Mouse (Mus musculus) midbrain, postnatal 0 days (tissue): ENCODE measurements at regions not wholly inside any gene's neighbourhood (a gene's known extent, or its start where the extent isn't known, plus 50 kb on each side); places are given as distances from the start of the nearest gene placed in this dataset.

Experiments
- ATAC-seq: fragments of 200-750 bp; cut with Nextera tagmentation; 2 replicates; pipeline ENCODE4 v1.8.0; 2017; ENCODE audit warnings: moderate number of reproducible peaks, mild to moderate bottlenecking, moderate TSS enrichment, moderate library complexity; ENCODE audit not compliant: low FRiP score
- DNase-seq: peaks from one replicate; pipeline ENCODE4 v3.0.0-alpha.2; 2015; ENCODE audit warnings: low spot score
- H3K27ac ChIP-seq: fragments of 300-500 bp; sonication (generic); 2 replicates; pipeline ENCODE4 v1.5.1; 2014; ENCODE audit warnings: low read depth, mild to moderate bottlenecking, low read length, mixed read lengths
- H3K27me3 ChIP-seq: fragments of 300-500 bp; sonication (generic); 2 replicates; pipeline ENCODE4 v1.6.1; 2014; ENCODE audit warnings: low read length, control low read depth, mixed read lengths; ENCODE audit not compliant: insufficient read depth
- H3K36me3 ChIP-seq: fragments of 300-500 bp; sonication (generic); 2 replicates; pipeline ENCODE4 v1.6.1; 2014; ENCODE audit warnings: low read length, control low read depth, mixed read lengths; ENCODE audit not compliant: insufficient read depth
- H3K4me1 ChIP-seq: fragments of 300-500 bp; sonication (generic); 2 replicates; pipeline ENCODE4 v1.6.1; 2014; ENCODE audit warnings: mild to moderate bottlenecking, control low read depth, antibody characterized with exemption, low read length, mixed read lengths; ENCODE audit not compliant: insufficient read depth
- H3K4me2 ChIP-seq: fragments of 300-500 bp; sonication (generic); 2 replicates; pipeline ENCODE4 v1.6.1; 2014; ENCODE audit warnings: low read depth, mild to moderate bottlenecking, low read length, mixed read lengths; ENCODE audit not compliant: poor library complexity, severe bottlenecking
- H3K4me3 ChIP-seq: fragments of 300-500 bp; sonication (generic); 2 replicates; pipeline ENCODE4 v1.5.1; 2014; ENCODE audit warnings: low read depth, mild to moderate bottlenecking, low read length, moderate library complexity
- H3K9ac ChIP-seq: fragments of 300-500 bp; sonication (generic); replicated peaks from 2 replicates; pipeline ENCODE4 v1.6.1; 2014; ENCODE audit warnings: mild to moderate bottlenecking, low read length, moderate library complexity, mixed read lengths; ENCODE audit not compliant: poor library complexity, severe bottlenecking
- H3K9me3 ChIP-seq: fragments of 300-500 bp; sonication (generic); 2 replicates; pipeline ENCODE4 v1.6.1; 2016; ENCODE audit warnings: low read length, control low read depth
- CTCF ChIP-seq: IDR thresholded peaks from 2 replicates; pipeline ENCODE4 v1.5.1; 2016; ENCODE audit warnings: antibody characterized with exemption, mild to moderate bottlenecking
- WGBS: fragments of 180-500 bp; shearing (Covaris S2); extraction: QIAGEN DNeasy Blood & Tissue Kit; methylation state at CpG from one replicate; pipeline ENCODE4 v1.1.7; 2014; 5-methylcytosine and 5-hydroxymethylcytosine counted together

GRCm38 (mm10) chr3:129065457-129066364, 134.0 kb upstream of the Pitx2 start:
- no peaks in the 10 kb centered on the region for H3K27me3 ChIP-seq
- ATAC-seq, result peak; percentile 61
- H3K4me1 ChIP-seq, result no peaks in the 10 kb centered on the region
- H3K9ac ChIP-seq, result peak overlapping the region; percentile 19; the same call in 1 of the 2 replicates
- TF ChIP-seq CTCF, result no peak
- H3K27ac ChIP-seq, result no peak overlapping the region
- 4% methylated on average over 19 of the region's 19 CpGs for WGBS
- H3K4me2 ChIP-seq, result peak overlapping the region; percentile 42
- peak; percentile 73 for DNase-seq
- no peaks in the 10 kb centered on the region for H3K9me3 ChIP-seq
- H3K36me3 ChIP-seq, result no peaks in the 10 kb centered on the region
- peak overlapping the region; percentile 19; the same call in 1 of the 2 replicates for H3K4me3 ChIP-seq

DNA sequence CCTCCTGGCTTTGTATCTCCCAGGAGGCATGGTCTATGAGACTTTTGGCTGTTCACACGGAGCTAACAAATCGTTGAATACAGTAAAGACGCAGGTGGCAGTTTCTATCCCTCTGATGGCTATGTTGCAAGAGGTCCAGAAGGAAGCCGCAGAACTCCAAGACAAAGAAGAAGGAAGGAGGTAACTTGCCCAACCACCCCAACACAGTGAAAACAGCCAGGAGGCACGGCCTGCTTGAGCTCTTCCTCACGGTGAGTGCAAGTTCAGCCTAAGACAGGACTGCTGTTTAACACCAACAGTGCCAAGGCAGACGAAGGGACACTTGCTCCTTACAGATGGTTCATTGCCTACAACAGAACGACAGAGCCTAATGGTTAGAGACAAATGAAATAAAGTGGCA, 130.0 kb upstream of the Pitx2 start:
- Histone ChIP-seq H3K9ac (no peak overlapping the region), H3K4me3 (no peak overlapping the region), H3K9me3 (no peaks in the 10 kb centered on the region), H3K27me3 (no peaks in the 10 kb centered on the region), H3K4me2 (no peak overlapping the region), H3K4me1 (no peaks in the 10 kb centered on the region), H3K27ac (no peak overlapping the region), H3K36me3 (no peaks in the 10 kb centered on the region)
- TF ChIP-seq CTCF, result no peak
- ATAC-seq (no peak), DNase-seq (no peak)
- WGBS, result 83% methylated on average over 8 of the region's 8 CpGs

- peak overlapping the region; percentile 12; the same call in 1 of the 2 replicates for H3K4me2 ChIP-seq
- H3K9ac ChIP-seq, result no peak overlapping the region
- H3K27me3 ChIP-seq, result no peaks in the 10 kb centered on the region
- WGBS, result 7% methylated on average over 3 of the region's 3 CpGs
- H3K9me3 ChIP-seq, result no peaks in the 10 kb centered on the region
- no peak for TF ChIP-seq CTCF
- H3K36me3 ChIP-seq, result no peaks in the 10 kb centered on the region
- H3K4me1 ChIP-seq, result no peaks in the 10 kb centered on the region
- no peak overlapping the region for H3K4me3 ChIP-seq
- DNase-seq (no peak), ATAC-seq (no peak)
- no peak overlapping the region for H3K27ac ChIP-seq
Observed at GRCm38 (mm10) chr3:129070521-129070933, 129.2 kb upstream of the Pitx2 start.

DNA sequence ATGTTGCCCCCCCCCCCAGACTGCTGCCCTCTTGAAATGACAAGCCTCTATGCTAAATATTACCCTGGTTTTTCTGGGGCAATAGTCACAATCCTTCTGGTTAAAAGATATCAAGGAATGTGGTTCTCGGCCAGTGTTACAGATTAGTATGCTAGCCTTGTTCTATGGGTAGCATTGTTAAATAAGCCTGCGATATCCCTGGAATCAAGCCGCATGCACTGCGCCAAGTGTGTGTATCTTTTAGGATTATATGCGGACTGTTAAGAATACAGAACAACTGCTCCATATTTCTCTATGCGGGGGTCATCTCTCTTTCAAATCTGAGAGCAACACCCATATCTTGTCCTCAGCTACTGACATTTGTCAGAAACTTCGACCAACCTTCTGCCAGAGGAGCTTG, 128.7 kb upstream of the Pitx2 start:
- no peak for TF ChIP-seq CTCF
- ATAC-seq, result no peak
- no peaks in the 10 kb centered on the region for H3K36me3 ChIP-seq
- no peaks in the 10 kb centered on the region for H3K27me3 ChIP-seq
- H3K4me3 ChIP-seq, result no peak overlapping the region
- no peak overlapping the region for H3K27ac ChIP-seq
- WGBS, result 24% methylated on average over 7 of the region's 7 CpGs
- H3K4me2 ChIP-seq, result peak overlapping the region; percentile 12; the same call in 1 of the 2 replicates
- H3K9ac ChIP-seq, result no peak overlapping the region
- DNase-seq, result no peak
- no peaks in the 10 kb centered on the region for H3K4me1 ChIP-seq
- no peaks in the 10 kb centered on the region for H3K9me3 ChIP-seq

GRCm38 (mm10) chr3:129076396-129076795, 123.3 kb upstream of the Pitx2 start:
- WGBS, result 32% methylated on average over 1 of the region's 1 CpGs
- DNase-seq (no peak), ATAC-seq (no peak)

GRCm38 (mm10) chr3:129103786-129104440, 95.8 kb upstream of the Pitx2 start:
- TF ChIP-seq CTCF, result no peak
- peak; percentile 71; the same call in 1 of the 2 replicates for ATAC-seq
- peak overlapping the region; percentile 23; the same call in 1 of the 2 replicates for H3K4me3 ChIP-seq

More at GRCm38 (mm10) chr3:129076396-129076795, 123.3 kb upstream of the Pitx2 start:
- no peak overlapping the region for H3K9ac ChIP-seq
- no peak overlapping the region for H3K27ac ChIP-seq
- no peaks in the 10 kb centered on the region for H3K9me3 ChIP-seq
- no peaks in the 10 kb centered on the region for H3K4me1 ChIP-seq
- no peak for TF ChIP-seq CTCF
- no peak overlapping the region for H3K4me2 ChIP-seq
- no peaks in the 10 kb centered on the region for H3K27me3 ChIP-seq
- H3K4me3 ChIP-seq, result no peak overlapping the region
- H3K36me3 ChIP-seq, result no peaks in the 10 kb centered on the region

More at GRCm38 (mm10) chr3:129103786-129104440, 95.8 kb upstream of the Pitx2 start:
- WGBS, result 20% methylated on average over 12 of the region's 12 CpGs
- Histone ChIP-seq H3K9ac (no peak overlapping the region), H3K4me2 (peak overlapping the region; percentile 39), H3K36me3 (no peaks in the 10 kb centered on the region), H3K27ac (no peak overlapping the region), H3K27me3 (no peaks in the 10 kb centered on the region), H3K4me1 (no peaks in the 10 kb centered on the region; the same call in 1 of the 2 replicates), H3K9me3 (0 out of 2 replicates have a peak, but pooled peaks cover 3% of the 10 kb centered on the region)
- peak; percentile 48 for DNase-seq
